Mouse (Mus musculus) E14TG2a.4 (cell line): ENCODE measurements at regions not wholly inside any gene's neighbourhood (a gene's known extent, or its start where the extent isn't known, plus 50 kb on each side); places are given as distances from the start of the nearest gene placed in this dataset.

ENCODE experiments used
- H3K27me3 ChIP-seq: 2 replicates; pipeline ENCODE4 v1.6.1; 2014; ENCODE audit warnings: low read length, control low read depth; ENCODE audit not compliant: insufficient read depth
- H3K36me3 ChIP-seq: 2 replicates; pipeline ENCODE4 v1.6.1; 2014; ENCODE audit warnings: low read length, control low read depth; ENCODE audit not compliant: insufficient read depth
- H3K4me1 ChIP-seq: replicated peaks from 2 replicates; pipeline ENCODE4 v1.6.1; 2014; ENCODE audit warnings: low read depth, low read length, control low read depth
- H3K4me3 ChIP-seq: replicated peaks from 2 replicates; pipeline ENCODE4 v1.5.1; 2014; ENCODE audit warnings: mild to moderate bottlenecking, low read length
- H3K9me3 ChIP-seq: 2 replicates; pipeline ENCODE4 v1.6.1; 2014; ENCODE audit warnings: low read length, control low read depth
- CTCF ChIP-seq: conservative IDR thresholded peaks from 2 replicates; pipeline ENCODE4 v1.5.1; 2014; ENCODE audit warnings: low read length
- NANOG ChIP-seq: IDR thresholded peaks from 2 replicates; pipeline ENCODE4 v1.6.1; 2014; ENCODE audit warnings: borderline replicate concordance, low read length, mixed read lengths
- POU5F1 ChIP-seq: IDR thresholded peaks from 2 replicates; pipeline ENCODE4 v1.6.1; 2014; ENCODE audit warnings: low read length, borderline replicate concordance

DNA sequence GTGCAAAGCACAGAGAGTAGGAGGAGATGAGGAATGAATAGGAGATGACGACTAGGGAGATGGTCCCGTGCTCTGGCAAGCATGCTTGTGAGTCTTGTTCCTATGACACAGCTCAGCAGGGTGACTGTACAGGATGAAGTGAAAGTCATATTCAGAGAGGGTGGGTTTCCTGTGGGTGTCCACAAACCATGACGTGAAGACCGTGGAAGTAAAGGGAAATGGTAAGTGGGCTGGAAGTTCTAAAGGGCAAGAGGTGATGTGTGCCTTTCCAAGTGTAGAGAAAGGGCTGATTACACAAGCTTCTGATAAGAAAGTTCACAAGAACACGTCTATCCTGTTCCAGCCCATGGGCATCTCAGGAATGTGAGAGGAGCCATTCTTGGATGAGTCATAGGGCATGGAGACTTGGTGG lies 138.0 kb upstream of the Foxa2 start:
- Histone ChIP-seq H3K4me3 (no peak overlapping the region), H3K9me3 (no peaks in the 10 kb centered on the region), H3K36me3 (no peaks in the 10 kb centered on the region), H3K4me1 (no peaks in the 10 kb centered on the region), H3K27me3 (no peaks in the 10 kb centered on the region)
- TF ChIP-seq CTCF (no peak), POU5F1 (no peak), NANOG (no peak)

DNA sequence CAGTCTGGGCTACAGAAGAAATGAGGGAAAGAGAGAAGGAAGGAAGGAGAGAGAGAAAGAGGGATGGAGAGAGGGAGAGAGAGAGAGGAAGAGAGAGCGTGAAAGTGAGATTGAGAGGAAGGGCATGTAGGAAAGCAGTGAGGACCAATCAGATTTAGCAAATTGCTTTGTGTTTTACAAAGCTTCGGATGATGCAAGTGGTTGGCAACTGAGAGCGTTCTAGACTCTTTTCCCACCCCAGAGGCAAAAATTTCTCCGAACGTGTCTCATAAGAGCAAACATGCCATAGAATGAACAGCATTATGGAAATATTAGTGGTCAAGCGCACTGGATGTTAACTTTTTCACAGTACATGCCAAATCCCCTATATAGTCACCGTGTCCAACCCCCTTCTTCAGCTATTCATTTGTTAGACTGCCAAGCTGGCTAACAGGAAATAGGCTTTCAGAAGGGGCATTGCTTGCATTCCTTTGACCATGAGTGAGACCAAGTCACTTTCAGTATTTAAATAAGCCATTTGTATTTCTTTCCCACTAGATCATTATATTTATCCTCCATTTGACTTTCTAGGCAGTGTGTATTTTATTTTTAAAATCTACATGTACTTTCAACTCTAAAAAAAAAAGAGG lies 139.7 kb upstream of the Foxa2 start:
- no peaks in the 10 kb centered on the region for H3K27me3 ChIP-seq
- no peaks in the 10 kb centered on the region for H3K9me3 ChIP-seq
- no peak overlapping the region for H3K4me3 ChIP-seq
- TF ChIP-seq POU5F1 (no peak), NANOG (no peak), CTCF (no peak)
- no peaks in the 10 kb centered on the region for H3K4me1 ChIP-seq
- no peaks in the 10 kb centered on the region for H3K36me3 ChIP-seq

DNA sequence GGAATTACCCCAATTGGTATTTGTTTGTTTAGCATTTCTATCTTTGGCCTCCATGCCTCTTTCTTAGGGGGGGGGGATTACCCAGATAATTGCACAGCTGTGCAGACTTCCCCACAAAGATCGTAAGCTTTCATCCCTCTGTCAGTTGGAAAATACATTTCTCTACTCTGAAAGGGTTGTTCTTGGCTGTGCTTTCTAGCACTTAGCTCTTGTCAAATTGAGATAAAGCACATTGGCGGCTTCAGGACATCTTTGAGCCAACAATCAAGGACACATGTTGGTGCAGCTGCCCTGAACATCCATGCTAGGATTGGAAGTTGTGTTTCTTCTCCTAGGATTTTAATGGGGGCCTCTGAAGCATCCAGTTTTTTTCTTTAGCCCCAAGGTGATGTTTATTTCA lies 142.1 kb upstream of the Foxa2 start:
- Histone ChIP-seq H3K36me3 (no peaks in the 10 kb centered on the region), H3K27me3 (no peaks in the 10 kb centered on the region)

DNA sequence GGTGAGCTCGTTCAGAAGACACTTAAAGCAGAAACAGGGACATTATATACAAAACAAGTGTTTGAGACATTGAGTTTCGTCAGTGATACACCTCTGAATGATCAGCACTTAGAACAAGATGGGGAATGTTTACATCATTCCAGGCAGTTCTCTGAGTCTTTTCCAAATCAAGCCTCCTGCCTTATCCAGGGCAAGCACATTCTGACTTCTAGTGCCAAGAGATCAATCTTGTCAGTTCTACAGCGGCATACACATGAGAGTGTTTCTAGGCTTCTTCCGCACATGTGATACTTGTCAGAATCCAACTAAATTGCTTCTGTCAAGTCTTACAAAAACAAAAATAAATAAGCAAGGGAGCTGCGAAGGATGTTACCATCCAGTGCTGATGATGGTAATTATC lies 142.5 kb upstream of the Foxa2 start:
- H3K4me3 ChIP-seq: no peak overlapping the region
- no peaks in the 10 kb centered on the region for H3K4me1 ChIP-seq
- TF ChIP-seq POU5F1 (no peak), NANOG (no peak), CTCF (no peak)
- H3K36me3 ChIP-seq: no peaks in the 10 kb centered on the region
- no peaks in the 10 kb centered on the region for H3K9me3 ChIP-seq
- no peaks in the 10 kb centered on the region for H3K27me3 ChIP-seq

More for the DNA sequence above, 142.1 kb upstream of the Foxa2 start:
- Histone ChIP-seq H3K4me3 (no peak overlapping the region), H3K4me1 (no peaks in the 10 kb centered on the region), H3K9me3 (no peaks in the 10 kb centered on the region)
- TF ChIP-seq NANOG (no peak), CTCF (no peak), POU5F1 (no peak)

DNA sequence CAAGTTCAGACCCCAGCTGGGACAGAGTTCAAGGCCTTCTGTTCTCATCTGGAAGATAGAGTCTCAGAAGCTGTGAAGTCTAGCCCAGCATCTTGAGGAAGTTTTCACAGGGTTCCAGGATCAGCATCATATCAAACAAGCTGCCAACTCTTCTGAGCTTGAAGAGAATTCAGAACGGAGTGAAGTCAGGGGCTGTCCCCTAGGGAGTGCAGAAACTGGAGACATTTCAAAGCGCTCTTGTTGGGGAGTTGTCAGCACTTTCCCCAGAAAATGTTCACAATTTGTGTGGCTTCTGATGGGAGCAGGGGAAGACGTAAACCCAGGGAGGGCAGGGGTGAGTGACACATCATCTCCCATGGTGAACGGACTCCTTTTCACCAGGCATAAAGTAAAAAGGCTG lies 146.2 kb upstream of the Foxa2 start:
- no peaks in the 10 kb centered on the region for H3K27me3 ChIP-seq
- TF ChIP-seq NANOG: no peak
- TF ChIP-seq CTCF: no peak
- no peak for TF ChIP-seq POU5F1
- H3K4me1 ChIP-seq: no peaks in the 10 kb centered on the region
- H3K4me3 ChIP-seq: no peak overlapping the region
- H3K36me3 ChIP-seq: no peaks in the 10 kb centered on the region
- H3K9me3 ChIP-seq: no peaks in the 10 kb centered on the region

DNA sequence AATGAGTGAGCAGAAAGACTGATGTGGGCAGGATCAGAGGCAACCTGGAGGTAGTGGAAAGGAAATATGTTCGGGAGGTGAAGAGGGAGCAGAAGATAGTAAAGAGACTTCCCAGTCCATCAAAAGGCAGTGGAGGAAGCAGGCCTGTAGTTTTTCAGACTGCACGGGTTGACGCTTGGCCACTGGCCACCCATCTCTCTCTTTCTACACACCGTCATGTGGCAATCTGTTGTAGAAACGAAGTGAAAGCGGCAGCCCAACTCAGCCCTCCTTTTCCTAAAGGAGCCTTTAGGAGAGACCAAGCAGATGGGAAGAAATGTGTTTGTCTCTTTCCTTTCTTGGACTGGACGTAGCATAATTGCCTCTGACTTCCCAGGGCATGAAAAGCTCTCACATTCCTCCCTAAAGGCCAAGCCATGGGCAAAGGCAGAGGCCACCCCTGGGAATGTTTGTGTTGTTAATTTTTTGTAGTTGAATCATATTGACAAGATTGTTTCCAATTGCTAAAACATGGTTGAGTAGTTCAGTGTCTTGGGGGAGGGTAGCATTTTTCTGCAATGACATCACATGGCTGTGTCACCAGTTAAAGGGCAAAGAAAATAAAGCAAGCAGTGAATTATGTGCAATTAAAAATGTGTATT lies 150.7 kb upstream of the Foxa2 start:
- no peak overlapping the region for H3K4me3 ChIP-seq
- no peaks in the 10 kb centered on the region for H3K9me3 ChIP-seq
- no peaks in the 10 kb centered on the region for H3K36me3 ChIP-seq
- H3K4me1 ChIP-seq: no peaks in the 10 kb centered on the region
- no peaks in the 10 kb centered on the region for H3K27me3 ChIP-seq
- TF ChIP-seq POU5F1 (no peak), NANOG (no peak), CTCF (no peak)

DNA sequence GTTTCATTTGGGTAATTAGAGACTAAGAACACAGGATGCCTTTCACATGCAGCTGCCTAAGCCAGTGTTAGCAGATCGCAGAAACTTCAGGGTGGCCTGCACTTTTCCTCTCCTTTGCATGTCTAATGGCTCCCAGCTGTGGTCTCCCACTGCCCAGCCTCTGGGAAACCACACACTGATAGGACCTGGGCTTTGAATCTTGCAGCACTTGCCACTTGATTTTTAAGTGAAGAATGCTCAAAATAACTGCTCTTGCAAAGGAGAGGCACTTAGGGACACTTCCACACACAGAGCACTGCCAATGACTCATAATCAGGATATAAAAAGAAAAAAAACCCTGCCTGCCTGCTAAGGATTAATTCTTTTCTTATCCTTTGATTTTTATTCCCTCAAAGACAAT lies 159.9 kb upstream of the Foxa2 start:
- Histone ChIP-seq H3K4me1 (no peaks in the 10 kb centered on the region), H3K27me3 (no peaks in the 10 kb centered on the region), H3K9me3 (no peaks in the 10 kb centered on the region), H3K4me3 (no peak overlapping the region), H3K36me3 (no peaks in the 10 kb centered on the region)
- TF ChIP-seq POU5F1 (no peak), NANOG (no peak), CTCF (no peak)

DNA sequence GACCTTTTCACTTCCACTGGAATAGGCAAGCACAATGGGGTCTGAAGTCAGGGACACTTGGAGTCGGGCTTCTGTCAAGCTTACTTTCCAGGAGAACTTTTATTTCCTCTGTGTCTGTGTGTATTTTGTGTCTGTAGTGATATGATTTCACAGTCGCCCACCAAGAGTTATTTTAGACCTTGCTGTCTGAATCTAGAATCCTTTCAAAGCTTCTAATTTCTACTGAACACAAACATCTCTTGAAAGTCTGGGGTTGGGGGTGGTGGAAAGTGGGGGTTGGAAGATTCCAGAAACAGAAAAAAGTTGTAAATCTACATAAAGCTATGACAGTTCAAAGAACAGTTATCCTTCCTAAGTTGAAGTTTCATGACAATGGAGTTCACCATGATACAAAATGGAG lies 164.0 kb upstream of the Foxa2 start:
- no peaks in the 10 kb centered on the region for H3K36me3 ChIP-seq
- H3K9me3 ChIP-seq: peaks cover 14% of the 10 kb centered on the region
- H3K27me3 ChIP-seq: no peaks in the 10 kb centered on the region
- no peak overlapping the region for H3K4me3 ChIP-seq
- TF ChIP-seq NANOG (no peak), POU5F1 (no peak), CTCF (no peak)
- H3K4me1 ChIP-seq: no peaks in the 10 kb centered on the region

DNA sequence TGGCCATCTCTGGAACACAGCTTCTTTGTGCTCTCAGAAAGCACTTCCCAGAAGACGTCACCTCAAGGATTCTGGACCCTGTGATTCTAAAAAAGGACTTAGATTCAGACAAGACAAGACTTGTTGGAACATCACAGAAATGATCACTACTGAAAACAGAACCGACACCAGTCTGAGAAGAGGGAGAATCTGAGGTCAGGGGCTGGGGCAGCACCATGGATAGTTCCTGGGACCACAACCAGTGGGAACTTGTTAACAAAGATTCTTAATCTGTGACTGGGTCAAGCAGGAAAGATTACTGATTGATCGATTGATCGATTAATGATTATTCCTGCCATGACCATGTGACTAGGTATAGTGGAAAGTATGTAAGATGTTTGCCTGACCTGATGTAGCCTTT lies 170.4 kb upstream of the Foxa2 start:
- Histone ChIP-seq H3K9me3 (peaks cover 14% of the 10 kb centered on the region), H3K4me1 (no peaks in the 10 kb centered on the region), H3K4me3 (no peak overlapping the region), H3K27me3 (no peaks in the 10 kb centered on the region), H3K36me3 (no peaks in the 10 kb centered on the region)
- TF ChIP-seq POU5F1: no peak
- no peak for TF ChIP-seq NANOG
- no peak for TF ChIP-seq CTCF
